Mouse (Mus musculus): ENCODE results near the gene Sox4. TPM values are rescaled to one million over a fixed set of nuclear protein-coding genes. Genes with fewer than 3 reads are reported as not detected.

Sox4 gene
- 5.7 and 6.4 TPM in 2 replicates for total RNA-seq (2017)

- ATAC-seq (ENCODE audit: extremely low read depth, insufficient number of reproducible peaks, low FRiP score, poor library complexity, severe bottlenecking): peak; percentile 77
Measured at GRCm38 (mm10) chr13:28953581-28953991, at the start of gene Sox4. Gene Sox4, minus strand, starts transcription at chr13:28953713.

- no peak for ATAC-seq (ENCODE audit: extremely low read depth, insufficient number of reproducible peaks, low FRiP score, poor library complexity, severe bottlenecking)
Measured at GRCm38 (mm10) chr13:28991899-28992664, 38.6 kb upstream of the Sox4 start.

- ATAC-seq (ENCODE audit: extremely low read depth, insufficient number of reproducible peaks, low FRiP score, poor library complexity, severe bottlenecking): no peak
Measured at GRCm38 (mm10) chr13:28988751-28989703, 35.5 kb upstream of the Sox4 start.

GRCm38 (mm10) chr13:28980681-28981080 lies 27.2 kb upstream of the Sox4 start:
- no peak for ATAC-seq (ENCODE audit: extremely low read depth, insufficient number of reproducible peaks, low FRiP score, poor library complexity, severe bottlenecking)

- ATAC-seq (ENCODE audit: extremely low read depth, insufficient number of reproducible peaks, low FRiP score, poor library complexity, severe bottlenecking): no peak
Measured at GRCm38 (mm10) chr13:28975011-28975410, 21.5 kb upstream of the Sox4 start.

GRCm38 (mm10) chr13:28974597-28974996 lies 21.1 kb upstream of the Sox4 start:
- ATAC-seq (ENCODE audit: extremely low read depth, insufficient number of reproducible peaks, low FRiP score, poor library complexity, severe bottlenecking): no peak

- no peak for ATAC-seq (ENCODE audit: extremely low read depth, insufficient number of reproducible peaks, low FRiP score, poor library complexity, severe bottlenecking)
Measured at GRCm38 (mm10) chr13:28960916-28961315, 7.4 kb upstream of the Sox4 start.

GRCm38 (mm10) chr13:28959458-28959978 lies 6.0 kb upstream of the Sox4 start:
- peak; percentile 80 for ATAC-seq (ENCODE audit: extremely low read depth, insufficient number of reproducible peaks, low FRiP score, poor library complexity, severe bottlenecking)

- ATAC-seq (ENCODE audit: extremely low read depth, insufficient number of reproducible peaks, low FRiP score, poor library complexity, severe bottlenecking): no peak
Measured at GRCm38 (mm10) chr13:28959068-28959440, 5.5 kb upstream of the Sox4 start.

GRCm38 (mm10) chr13:28958211-28959067 lies 4.9 kb upstream of the Sox4 start:
- no peak for ATAC-seq (ENCODE audit: extremely low read depth, insufficient number of reproducible peaks, low FRiP score, poor library complexity, severe bottlenecking)

GRCm38 (mm10) chr13:28957765-28958164 lies 4.3 kb upstream of the Sox4 start:
- peak; percentile 29; the same call in 1 of the 2 replicates for ATAC-seq (ENCODE audit: extremely low read depth, insufficient number of reproducible peaks, low FRiP score, poor library complexity, severe bottlenecking)

GRCm38 (mm10) chr13:28952576-28953571 lies 639 bp downstream of the Sox4 start:
- peak; percentile 1 for ATAC-seq (ENCODE audit: extremely low read depth, insufficient number of reproducible peaks, low FRiP score, poor library complexity, severe bottlenecking)

GRCm38 (mm10) chr13:28951691-28952575 lies 1.6 kb downstream of the Sox4 start:
- ATAC-seq (ENCODE audit: extremely low read depth, insufficient number of reproducible peaks, low FRiP score, poor library complexity, severe bottlenecking): no peak

GRCm38 (mm10) chr13:28950623-28951491 lies 2.7 kb downstream of the Sox4 start:
- no peak for ATAC-seq (ENCODE audit: extremely low read depth, insufficient number of reproducible peaks, low FRiP score, poor library complexity, severe bottlenecking)

GRCm38 (mm10) chr13:28950266-28950622 lies 3.3 kb downstream of the Sox4 start:
- ATAC-seq (ENCODE audit: extremely low read depth, insufficient number of reproducible peaks, low FRiP score, poor library complexity, severe bottlenecking): no peak
